Mouse (Mus musculus) brain, embryonic 14.5 days (tissue): Measurements from ENCODE around the gene Ttll8.

Experiments
- CTCF ChIP-seq: fragments of 200-500 bp; IDR thresholded peaks from 2 replicates; pipeline ENCODE4 v1.5.1; 2012; ENCODE audit warnings: inconsistent platforms, mild to moderate bottlenecking, moderate library complexity, borderline replicate concordance; ENCODE audit not compliant: insufficient read depth, insufficient read length; ENCODE audit errors: extremely low read depth
- POLR2A ChIP-seq: fragments of 200-500 bp; IDR thresholded peaks from 2 replicates; pipeline ENCODE4 v1.6.1; 2012; ENCODE audit warnings: mild to moderate bottlenecking, inconsistent platforms, borderline replicate concordance; ENCODE audit not compliant: poor library complexity, insufficient read depth, insufficient read length, severe bottlenecking; ENCODE audit errors: extremely low read depth

- TF ChIP-seq CTCF, result no peak
- TF ChIP-seq POLR2A, result no peak
Observed at GRCm38 (mm10) chr15:88848661-88849060, 105.6 kb downstream of the Ttll8 start.
